Mouse (Mus musculus) myocyte (in vitro differentiated cells): ENCODE measurements around the gene Col1a2.

Experiments
- CEBPB ChIP-seq: IDR thresholded peaks from 2 replicates; pipeline ENCODE4 v1.6.1; 2011; ENCODE audit warnings: mild to moderate bottlenecking, moderate library complexity; ENCODE audit not compliant: poor library complexity, insufficient read depth, severe bottlenecking
- MAX ChIP-seq: IDR thresholded peaks from one replicate; pipeline ENCODE4 v1.6.1; 2011; ENCODE audit warnings: low read depth, mild to moderate bottlenecking, control low read depth
- MYOG ChIP-seq, 3 experiments: IDR thresholded peaks; one replicate each; pipeline ENCODE4 v1.6.1; 2011; ENCODE audit warnings: control low read depth in 2 of 3, low read depth in 2 of 3, mild to moderate bottlenecking in 2 of 3; ENCODE audit not compliant: insufficient read length in 2 of 3, control insufficient read depth in 1 of 3, insufficient read depth in 1 of 3
- POLR2A ChIP-seq: IDR thresholded peaks from one replicate; pipeline ENCODE4 v1.6.1; 2011; ENCODE audit warnings: low read depth, mild to moderate bottlenecking, control low read depth, moderate library complexity; ENCODE audit not compliant: insufficient read length
- POLR2AphosphoS2 ChIP-seq: IDR thresholded peaks from one replicate; pipeline ENCODE4 v1.6.1; 2011; ENCODE audit warnings: low read depth, control low read depth; ENCODE audit not compliant: insufficient read length
- SRF ChIP-seq: IDR thresholded peaks from one replicate; pipeline ENCODE4 v1.6.1; 2011; ENCODE audit warnings: low read depth; ENCODE audit not compliant: control insufficient read depth, insufficient read length
- TCF12 ChIP-seq: IDR thresholded peaks from one replicate; pipeline ENCODE4 v1.6.1; 2011; ENCODE audit warnings: mild to moderate bottlenecking, control low read depth; ENCODE audit not compliant: poor library complexity, insufficient read depth, severe bottlenecking
- TCF3 ChIP-seq: IDR thresholded peaks from one replicate; pipeline ENCODE4 v1.6.1; 2011; ENCODE audit warnings: low read depth, control low read depth; ENCODE audit not compliant: insufficient read length
- USF1 ChIP-seq: IDR thresholded peaks from one replicate; pipeline ENCODE4 v1.6.1; 2011; ENCODE audit warnings: low read depth, mild to moderate bottlenecking, control low read depth, moderate library complexity

DNA sequence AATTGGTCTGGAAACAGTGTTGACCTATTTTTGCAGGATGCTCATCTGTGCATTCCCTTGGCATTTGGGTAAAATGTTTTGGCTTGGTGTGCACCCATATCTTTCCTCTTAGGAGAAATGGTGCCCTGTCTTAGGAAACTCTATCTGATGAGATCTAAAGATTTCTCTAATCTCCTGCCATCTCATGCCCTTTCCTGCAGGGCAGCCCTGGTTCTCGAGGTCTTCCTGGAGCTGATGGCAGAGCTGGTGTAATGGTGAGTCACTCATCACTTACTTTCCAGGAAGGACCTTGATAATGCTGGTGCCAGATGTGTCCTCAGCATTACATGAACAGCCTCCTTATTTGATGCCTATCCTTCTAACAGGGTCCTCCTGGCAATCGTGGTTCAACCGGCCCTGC is 16.4 kb downstream of the Col1a2 start:
- TF ChIP-seq POLR2A (no peak), USF1 (no peak), CEBPB (no peak), POLR2AphosphoS2 (peak; percentile 27), MAX (no peak), TCF12 (no peak), SRF (no peak), TCF3 (no peak), MYOG (IDR thresholded peaks at IDR 0.05; ENCODE audit: control insufficient read depth in 1 of 3, insufficient read depth in 1 of 3, insufficient read length in 2 of 3, low read depth in 2 of 3) (no peak)
